Mouse (Mus musculus) C2C12 (cell line): ENCODE data around the gene Vac14.
"Not testable (repeated sequence)": the region's sequence is repeated elsewhere in the genome, so short reads cannot be mapped to it uniquely, and the experiment has no call there.

Experiments used
- CEBPB ChIP-seq: IDR thresholded peaks from one replicate; pipeline ENCODE4 v1.6.1; 2011; ENCODE audit warnings: low read depth, mild to moderate bottlenecking, control low read depth, moderate library complexity
- CTCF ChIP-seq: IDR thresholded peaks from one replicate; pipeline ENCODE4 v1.5.1; 2011; ENCODE audit not compliant: control insufficient read depth, insufficient read depth, insufficient read length
- FOSL1 ChIP-seq: IDR thresholded peaks from one replicate; pipeline ENCODE4 v1.8.0; 2011; ENCODE audit warnings: mild to moderate bottlenecking, low read length; ENCODE audit not compliant: poor library complexity, insufficient read depth, severe bottlenecking
- MAX ChIP-seq: IDR thresholded peaks from one replicate; pipeline ENCODE4 v1.6.1; 2011; ENCODE audit warnings: mild to moderate bottlenecking, control low read depth
- MYOD1 ChIP-seq: IDR thresholded peaks from one replicate; pipeline ENCODE4 v1.6.1; 2011; ENCODE audit warnings: low read depth; ENCODE audit not compliant: control insufficient read depth, insufficient read length
- MYOG ChIP-seq: IDR thresholded peaks from one replicate; pipeline ENCODE4 v1.6.1; 2011; ENCODE audit not compliant: control insufficient read depth, insufficient read length; ENCODE audit errors: extremely low read depth
- USF1 ChIP-seq: IDR thresholded peaks from one replicate; pipeline ENCODE4 v1.6.1; 2011; ENCODE audit warnings: low read depth, mild to moderate bottlenecking, control low read depth, moderate library complexity

- TF ChIP-seq CTCF, MYOD1, CEBPB, MAX, USF1, MYOG, FOSL1: not testable (repeated sequence)
Measured at GRCm38 (mm10) chr8:110667590-110668177, 49.3 kb downstream of the Vac14 start.
